Mouse (Mus musculus) neural tube, embryonic 15.5 days (tissue): ENCODE measurements at regions not wholly inside any gene's neighbourhood (a gene's known extent, or its start where the extent isn't known, plus 50 kb on each side); places are given as distances from the start of the nearest gene placed in this dataset.

ENCODE experiments used
- ATAC-seq: fragments of 200-750 bp; cut with Nextera tagmentation; 2 replicates; pipeline ENCODE4 v1.8.0; 2017; ENCODE audit warnings: mild to moderate bottlenecking, moderate TSS enrichment, moderate library complexity; ENCODE audit not compliant: low FRiP score
- H3K27ac ChIP-seq: fragments of 300-500 bp; sonication (generic); replicated peaks from 2 replicates; pipeline ENCODE4 v1.5.1; 2015; ENCODE audit warnings: mild to moderate bottlenecking, inconsistent platforms
- H3K27me3 ChIP-seq: fragments of 300-500 bp; sonication (generic); replicated peaks from 2 replicates; pipeline ENCODE4 v1.6.1; 2015; ENCODE audit warnings: inconsistent platforms
- H3K36me3 ChIP-seq: fragments of 300-500 bp; sonication (generic); 2 replicates; pipeline ENCODE4 v1.6.1; 2015; ENCODE audit warnings: inconsistent platforms
- H3K4me1 ChIP-seq: fragments of 300-500 bp; sonication (generic); 2 replicates; pipeline ENCODE4 v1.6.1; 2015; ENCODE audit warnings: inconsistent platforms
- H3K4me2 ChIP-seq: fragments of 300-500 bp; sonication (generic); 2 replicates; pipeline ENCODE4 v1.6.1; 2015; ENCODE audit warnings: inconsistent platforms, mild to moderate bottlenecking, moderate library complexity
- H3K4me3 ChIP-seq: fragments of 300-500 bp; sonication (generic); replicated peaks from 2 replicates; pipeline ENCODE4 v1.5.1; 2015; ENCODE audit warnings: mild to moderate bottlenecking, inconsistent platforms
- H3K9ac ChIP-seq: fragments of 300-500 bp; sonication (generic); replicated peaks from 2 replicates; pipeline ENCODE4 v1.6.1; 2015; ENCODE audit warnings: mild to moderate bottlenecking, inconsistent platforms
- H3K9me3 ChIP-seq: fragments of 300-500 bp; sonication (generic); replicated peaks from 2 replicates; pipeline ENCODE4 v1.6.1; 2016; ENCODE audit warnings: inconsistent platforms
- WGBS: fragments of 180-500 bp; shearing (Covaris S2); methylation state at CpG from one replicate; pipeline ENCODE4 v1.1.7; 2015; ENCODE audit warnings: mixed read lengths; 5-methylcytosine and 5-hydroxymethylcytosine counted together

GRCm38 (mm10) chr15:51327702-51328101, 2557.0 kb upstream of the Gm7489 start:
- no peak for ATAC-seq
- Histone ChIP-seq H3K4me3 (no peak overlapping the region), H3K27me3 (no peaks in the 10 kb centered on the region), H3K9ac (no peak overlapping the region), H3K4me1 (no peaks in the 10 kb centered on the region), H3K9me3 (no peaks in the 10 kb centered on the region), H3K36me3 (no peaks in the 10 kb centered on the region), H3K27ac (no peak overlapping the region), H3K4me2 (no peak overlapping the region)
- 54% methylated on average over 5 of the region's 5 CpGs for WGBS

DNA sequence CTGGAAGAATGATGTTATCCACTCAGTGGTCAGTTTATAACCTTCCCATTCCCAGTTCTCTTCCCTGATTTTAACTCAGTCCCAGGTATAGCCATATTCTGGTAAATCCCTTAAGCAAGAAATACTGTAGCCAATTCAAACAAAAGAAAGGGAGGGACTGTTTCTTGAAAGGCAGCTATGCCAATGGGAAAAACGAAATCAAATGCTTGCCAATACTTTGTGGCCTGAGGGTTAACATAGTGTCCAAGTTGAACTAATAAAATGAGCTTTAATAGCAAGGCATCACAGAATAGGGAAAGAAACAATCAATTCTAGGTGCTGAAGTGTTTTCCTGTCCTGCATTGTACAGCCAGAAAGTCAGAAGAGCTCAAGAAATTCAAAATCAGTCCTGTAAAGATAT, 2548.3 kb upstream of the Gm7489 start:
- Histone ChIP-seq H3K4me3 (no peak overlapping the region), H3K4me2 (no peak overlapping the region), H3K27me3 (no peaks in the 10 kb centered on the region), H3K4me1 (no peaks in the 10 kb centered on the region), H3K36me3 (no peaks in the 10 kb centered on the region), H3K9ac (no peak overlapping the region), H3K9me3 (no peaks in the 10 kb centered on the region), H3K27ac (no peak overlapping the region)
- 81% methylated on average over 1 of the region's 1 CpGs for WGBS
- no peak for ATAC-seq

DNA sequence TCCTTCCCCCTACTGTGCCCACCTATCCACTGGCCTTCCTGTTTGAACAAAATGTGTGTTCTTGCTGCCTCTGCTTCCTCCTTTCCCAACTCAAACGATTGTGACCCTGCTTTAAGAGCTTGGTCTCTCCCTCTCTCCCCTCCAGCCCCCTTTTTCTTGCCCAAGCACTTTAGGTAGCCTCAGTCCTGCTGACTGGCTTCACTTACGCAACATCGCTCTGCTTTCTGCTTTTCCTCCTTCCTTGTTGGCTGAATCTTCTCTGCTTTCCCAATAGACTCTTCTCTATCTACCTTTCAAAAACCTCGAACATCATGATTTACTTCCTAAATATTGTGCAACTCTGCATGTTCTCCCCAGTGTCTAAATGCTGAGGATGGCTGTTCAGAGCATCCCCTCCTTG, 2538.4 kb upstream of the Gm7489 start:
- WGBS, result 84% methylated on average over 4 of the region's 4 CpGs
- Histone ChIP-seq H3K4me1 (no peaks in the 10 kb centered on the region), H3K9me3 (no peaks in the 10 kb centered on the region), H3K36me3 (no peaks in the 10 kb centered on the region), H3K27me3 (no peaks in the 10 kb centered on the region), H3K27ac (no peak overlapping the region), H3K9ac (no peak overlapping the region), H3K4me2 (no peak overlapping the region), H3K4me3 (no peak overlapping the region)
- ATAC-seq, result no peak

- no peaks in the 10 kb centered on the region for H3K9me3 ChIP-seq
- H3K4me3 ChIP-seq, result no peak overlapping the region
- H3K27ac ChIP-seq, result no peak overlapping the region
- no peaks in the 10 kb centered on the region for H3K4me1 ChIP-seq
- WGBS, result 74% methylated on average over 7 of the region's 7 CpGs
- no peak overlapping the region for H3K4me2 ChIP-seq
- ATAC-seq, result no peak
- H3K9ac ChIP-seq, result no peak overlapping the region
- no peaks in the 10 kb centered on the region for H3K27me3 ChIP-seq
- no peaks in the 10 kb centered on the region for H3K36me3 ChIP-seq
These were observed 2521.3 kb upstream of the Gm7489 start for GRCm38 (mm10) chr15:51363391-51363790.

DNA sequence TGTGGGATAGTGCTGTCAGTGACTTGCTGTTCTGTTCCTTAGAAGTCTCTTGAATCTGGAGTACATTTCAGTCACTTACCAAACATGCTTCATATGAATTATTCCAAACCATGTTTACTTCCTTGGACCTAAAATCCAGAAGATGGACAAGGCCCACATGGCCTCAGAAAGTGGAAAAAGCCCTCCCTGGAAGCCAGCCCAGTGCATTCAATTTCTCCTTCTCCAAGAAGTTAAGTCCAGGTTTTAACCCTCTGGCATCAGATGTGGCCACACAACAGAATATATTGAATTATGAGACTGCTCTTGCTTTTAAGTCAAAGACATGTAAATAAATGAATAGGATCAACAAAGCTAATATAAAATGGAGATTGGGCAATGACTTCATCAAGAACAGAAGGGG, 2513.5 kb upstream of the Gm7489 start:
- H3K4me1 ChIP-seq, result no peaks in the 10 kb centered on the region
- H3K9me3 ChIP-seq, result no peaks in the 10 kb centered on the region
- H3K27me3 ChIP-seq, result no peaks in the 10 kb centered on the region
- H3K4me3 ChIP-seq, result no peak overlapping the region
- H3K36me3 ChIP-seq, result no peaks in the 10 kb centered on the region
- ATAC-seq, result no peak
- H3K9ac ChIP-seq, result no peak overlapping the region
- no peak overlapping the region for H3K4me2 ChIP-seq
- H3K27ac ChIP-seq, result no peak overlapping the region

- Histone ChIP-seq H3K4me2 (no peak overlapping the region), H3K4me3 (no peak overlapping the region), H3K36me3 (no peaks in the 10 kb centered on the region), H3K4me1 (0 out of 2 replicates have a peak, but pooled peaks cover 3% of the 10 kb centered on the region), H3K27me3 (no peaks in the 10 kb centered on the region), H3K9me3 (no peaks in the 10 kb centered on the region), H3K9ac (no peak overlapping the region), H3K27ac (no peak overlapping the region)
- no peak for ATAC-seq
- WGBS, result 80% methylated on average over 2 of the region's 2 CpGs
These were observed 2494.3 kb upstream of the Gm7489 start for GRCm38 (mm10) chr15:51390383-51390782.

DNA sequence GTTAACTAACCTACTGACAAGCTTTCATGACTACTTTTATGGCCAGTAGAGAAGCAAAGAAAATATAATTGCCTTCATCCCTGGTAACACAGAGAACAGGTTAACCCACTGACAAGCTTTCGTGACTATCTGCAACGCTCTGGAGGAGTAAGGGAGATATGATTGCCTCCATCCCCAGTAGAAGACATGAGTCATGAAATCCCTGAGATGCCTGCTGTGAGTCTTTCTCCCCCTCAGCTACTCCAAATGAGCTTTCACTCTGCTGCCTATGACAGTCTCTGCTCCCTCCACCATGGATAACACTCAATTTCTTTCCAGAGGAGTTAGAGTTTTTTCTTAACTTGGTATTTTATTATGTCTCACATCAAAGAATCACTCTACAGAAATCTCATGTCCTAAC, 2493.4 kb upstream of the Gm7489 start:
- H3K4me1 ChIP-seq, result 0 out of 2 replicates have a peak, but pooled peaks cover 5% of the 10 kb centered on the region
- no peak for ATAC-seq
- 88% methylated on average over 2 of the region's 2 CpGs for WGBS

GRCm38 (mm10) chr15:51392449-51393405, 2492.0 kb upstream of the Gm7489 start:
- no peak for ATAC-seq
- Histone ChIP-seq H3K4me3 (no peak overlapping the region), H3K27me3 (no peaks in the 10 kb centered on the region), H3K9me3 (no peaks in the 10 kb centered on the region), H3K9ac (no peak overlapping the region), H3K4me2 (no peak overlapping the region), H3K27ac (no peak overlapping the region), H3K36me3 (no peaks in the 10 kb centered on the region), H3K4me1 (0 out of 2 replicates have a peak, but pooled peaks cover 6% of the 10 kb centered on the region)
- WGBS, result 57% methylated on average over 7 of the region's 7 CpGs

More for the DNA sequence above, 2493.4 kb upstream of the Gm7489 start:
- H3K9me3 ChIP-seq, result no peaks in the 10 kb centered on the region
- no peak overlapping the region for H3K27ac ChIP-seq
- H3K4me2 ChIP-seq, result no peak overlapping the region
- H3K36me3 ChIP-seq, result no peaks in the 10 kb centered on the region
- no peaks in the 10 kb centered on the region for H3K27me3 ChIP-seq
- no peak overlapping the region for H3K9ac ChIP-seq
- H3K4me3 ChIP-seq, result no peak overlapping the region

GRCm38 (mm10) chr15:51395961-51396360, 2488.7 kb upstream of the Gm7489 start:
- H3K27ac ChIP-seq, result no peak overlapping the region
- H3K4me1 ChIP-seq, result 0 out of 2 replicates have a peak, but pooled peaks cover 6% of the 10 kb centered on the region
- H3K9me3 ChIP-seq, result no peaks in the 10 kb centered on the region
- H3K9ac ChIP-seq, result no peak overlapping the region
- H3K4me2 ChIP-seq, result no peak overlapping the region
- no peak for ATAC-seq
- no peaks in the 10 kb centered on the region for H3K36me3 ChIP-seq
- H3K4me3 ChIP-seq, result no peak overlapping the region
- 75% methylated on average over 8 of the region's 8 CpGs for WGBS
- H3K27me3 ChIP-seq, result no peaks in the 10 kb centered on the region

DNA sequence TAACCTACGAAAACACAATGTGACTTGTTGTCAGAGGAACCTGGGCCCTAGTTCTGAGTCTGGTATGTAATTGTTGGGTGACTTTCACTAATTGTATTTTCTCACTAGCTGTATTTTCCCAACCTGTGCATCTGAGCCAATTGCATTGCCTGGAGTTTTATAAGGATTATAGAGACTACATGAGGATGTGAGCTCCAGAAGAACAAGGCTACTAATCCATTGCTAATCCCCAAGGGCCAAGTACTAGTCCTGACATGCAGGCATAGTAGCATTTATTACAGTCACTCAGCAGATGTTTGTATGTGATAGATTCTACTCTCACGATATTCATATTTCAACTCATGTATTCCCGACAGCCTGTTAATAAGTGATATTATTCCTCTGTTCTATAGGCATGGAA, 2481.1 kb upstream of the Gm7489 start:
- H3K9me3 ChIP-seq, result no peaks in the 10 kb centered on the region
- H3K27me3 ChIP-seq, result no peaks in the 10 kb centered on the region
- no peak for ATAC-seq
- H3K4me2 ChIP-seq, result no peak overlapping the region
- no peaks in the 10 kb centered on the region for H3K4me1 ChIP-seq
- no peak overlapping the region for H3K27ac ChIP-seq
- no peak overlapping the region for H3K4me3 ChIP-seq
- H3K36me3 ChIP-seq, result no peaks in the 10 kb centered on the region
- H3K9ac ChIP-seq, result no peak overlapping the region
- WGBS, result 92% methylated on average over 3 of the region's 3 CpGs

GRCm38 (mm10) chr15:51409791-51410308, 2474.9 kb upstream of the Gm7489 start:
- no peaks in the 10 kb centered on the region for H3K36me3 ChIP-seq
- no peak for ATAC-seq
- no peaks in the 10 kb centered on the region for H3K4me1 ChIP-seq
- 80% methylated on average over 6 of the region's 6 CpGs for WGBS
- no peak overlapping the region for H3K9ac ChIP-seq
- no peak overlapping the region for H3K27ac ChIP-seq
- no peak overlapping the region for H3K4me2 ChIP-seq
- H3K4me3 ChIP-seq, result no peak overlapping the region
- no peaks in the 10 kb centered on the region for H3K9me3 ChIP-seq
- no peaks in the 10 kb centered on the region for H3K27me3 ChIP-seq

GRCm38 (mm10) chr15:51411966-51412365, 2472.7 kb upstream of the Gm7489 start:
- no peaks in the 10 kb centered on the region for H3K9me3 ChIP-seq
- ATAC-seq, result no peak
- H3K4me2 ChIP-seq, result no peak overlapping the region
- H3K9ac ChIP-seq, result no peak overlapping the region
- H3K36me3 ChIP-seq, result no peaks in the 10 kb centered on the region
- no peaks in the 10 kb centered on the region for H3K27me3 ChIP-seq
- no peak overlapping the region for H3K4me3 ChIP-seq
- H3K27ac ChIP-seq, result no peak overlapping the region
- H3K4me1 ChIP-seq, result no peaks in the 10 kb centered on the region
